Mouse (Mus musculus) monocyte, adult 5-6 weeks (primary cell): ENCODE results near the gene Aldoart1. TPM values are rescaled to one million over a fixed set of nuclear protein-coding genes. Genes with fewer than 3 reads are reported as not detected.

Experiments
- ATAC-seq: fragments of 153-309, 156-312 bp; replicated peaks from 2 replicates; pipeline ENCODE4 v1.8.0; 2017; ENCODE audit warnings: mild to moderate bottlenecking; ENCODE audit not compliant: low TSS enrichment, insufficient number of reproducible peaks, severe bottlenecking, poor library complexity, low FRiP score
- total RNA-seq: library from RNA; stranded (forward); fragments of 200-1000, 200-491, 200-594 nt; gene quantifications from 3 replicates; pipeline ENCODE4 v1.2.3, GENCODE M21; 2017

The Aldoart1 gene
- total RNA-seq = not detected in 3 replicates

DNA sequence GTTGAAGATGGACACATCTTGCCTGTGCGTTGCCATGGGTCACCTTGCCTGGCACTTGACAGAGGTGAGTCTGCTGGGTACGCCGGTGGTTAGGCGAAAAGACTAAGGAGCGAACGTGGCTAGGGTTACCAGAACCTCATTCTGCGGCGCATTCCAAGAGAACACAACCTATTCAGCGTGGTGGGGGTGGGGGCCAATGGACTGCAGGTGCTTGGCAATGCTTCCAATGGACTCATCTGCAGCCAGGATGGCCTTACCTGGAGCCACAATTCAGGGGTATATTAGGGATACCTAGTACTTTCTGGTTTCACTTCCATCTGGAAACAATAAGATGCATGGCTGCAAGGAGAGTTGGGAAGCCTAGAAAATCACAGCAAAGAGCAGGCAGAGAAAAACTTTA lies at the start of gene Aldoart1:
Gene Aldoart1 (minus strand): TSS at position 101 of the 400 bp plus-strand sequence.
- ATAC-seq = no peak

DNA sequence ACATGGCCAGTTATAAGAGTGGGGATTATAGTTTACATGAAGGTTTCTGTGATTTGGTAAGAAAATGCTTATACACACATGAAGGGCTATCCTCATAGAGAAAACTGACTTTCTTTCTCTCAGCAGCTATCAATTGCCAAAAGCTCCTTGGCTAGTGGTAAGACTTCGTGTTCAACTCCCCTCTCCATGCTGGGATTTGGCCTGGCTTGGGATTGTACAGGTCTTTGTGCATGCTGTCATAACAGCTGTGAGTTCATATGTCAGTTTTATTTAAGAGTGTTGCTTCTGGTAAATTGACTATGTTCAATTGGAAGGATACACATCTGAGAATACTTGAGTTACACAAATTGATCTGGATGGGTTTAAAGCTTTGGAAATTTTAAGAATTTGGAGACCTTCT lies 49.1 kb upstream of the Aldoart1 start:
- no peak for ATAC-seq

- ATAC-seq = no peak
Observed at GRCm38 (mm10) chr4:72865371-72866075, 13.1 kb upstream of the Aldoart1 start.

- no peak for ATAC-seq
Observed at GRCm38 (mm10) chr4:72844276-72844675, 8.2 kb downstream of the Aldoart1 start.

GRCm38 (mm10) chr4:72843025-72843424 lies 9.4 kb downstream of the Aldoart1 start:
- no peak for ATAC-seq

GRCm38 (mm10) chr4:72836430-72836829 lies 16.0 kb downstream of the Aldoart1 start:
- no peak for ATAC-seq

GRCm38 (mm10) chr4:72835400-72835799 lies 17.0 kb downstream of the Aldoart1 start:
- ATAC-seq = no peak

- no peak for ATAC-seq
Observed at GRCm38 (mm10) chr4:72800816-72801215, 51.6 kb downstream of the Aldoart1 start.
